Mouse (Mus musculus) natural killer cell, adult 2 months (primary cell): ENCODE measurements around the gene Tnni2.

ENCODE experiments used
- DNase-seq, 2 experiments: peaks; one replicate each; pipeline ENCODE4 v3.0.0; 2022; ENCODE audit warnings: low spot score in 2 of 2

Gene Tnni2

GRCm38 (mm10) chr7:142430160-142430678 lies 11.4 kb upstream of the Tnni2 start:
- no peak for DNase-seq

DNA sequence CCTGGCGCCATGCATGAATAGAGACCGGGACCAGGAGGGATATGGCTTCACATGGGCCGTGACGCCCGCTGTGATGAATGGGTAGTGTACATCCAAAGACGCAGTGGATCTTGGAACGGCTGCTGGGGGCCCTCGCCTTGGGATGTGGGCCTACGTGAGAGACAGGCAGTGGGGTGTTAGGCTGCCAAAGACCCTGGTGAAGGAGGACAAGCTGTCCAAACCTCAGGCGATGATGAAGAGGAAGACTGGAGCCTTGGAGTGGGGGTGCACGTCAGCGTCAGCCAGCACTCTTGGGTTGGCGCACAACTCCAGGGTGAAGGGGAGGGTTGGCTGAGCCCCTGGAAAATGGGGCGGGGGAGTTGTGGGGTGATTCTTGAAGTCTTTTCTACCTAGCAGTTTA lies 10.5 kb upstream of the Tnni2 start:
- no peak for DNase-seq

GRCm38 (mm10) chr7:142433623-142434022 lies 8.0 kb upstream of the Tnni2 start:
- DNase-seq: no peak

GRCm38 (mm10) chr7:142434137-142434865 lies 7.3 kb upstream of the Tnni2 start, which contains the start of gene Syt8:
TSS of gene Syt8 (plus strand) at chr7:142434850.
- DNase-seq: no peak

DNA sequence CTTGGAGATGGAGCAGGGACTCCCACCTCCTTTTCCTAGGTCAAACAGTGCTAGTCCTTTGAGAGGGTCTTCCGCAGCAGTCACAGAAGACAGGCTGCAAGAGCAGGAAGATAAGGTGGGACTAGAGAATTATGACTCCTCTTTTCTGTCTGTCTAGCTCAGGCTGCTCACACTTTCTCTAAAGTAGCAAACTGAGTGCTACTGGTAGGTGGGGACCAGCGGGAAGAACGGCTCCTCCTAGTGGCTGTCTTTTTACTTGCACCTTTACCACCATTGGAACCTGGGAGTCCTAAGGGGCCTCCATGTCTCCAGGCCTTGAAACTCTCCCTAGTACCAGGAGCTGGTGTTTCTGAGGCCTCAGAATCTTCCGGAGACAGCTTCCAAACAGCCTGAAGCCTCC lies 6.1 kb upstream of the Tnni2 start:
- peak; percentile 68 to 69 for DNase-seq

DNA sequence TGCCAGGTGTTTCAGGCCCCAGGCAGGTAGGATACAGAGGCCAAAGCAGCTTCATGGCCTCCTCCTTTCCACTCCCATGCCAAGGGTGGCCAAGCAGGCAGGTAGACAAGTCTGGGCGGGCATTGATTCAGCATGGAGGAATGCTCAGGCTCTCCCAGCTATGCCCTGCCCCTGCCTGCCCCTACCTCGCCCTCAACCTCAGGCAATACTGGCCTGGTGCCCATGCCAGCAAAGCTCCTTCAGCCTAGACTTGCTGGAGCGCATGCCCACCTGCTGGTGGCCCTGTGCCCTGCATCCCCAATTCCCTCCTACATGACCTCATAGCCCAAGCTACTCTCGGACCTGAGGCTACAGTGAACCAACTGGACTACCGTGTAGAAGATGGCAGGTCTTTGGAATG lies 4.3 kb upstream of the Tnni2 start:
- DNase-seq: no peak

DNA sequence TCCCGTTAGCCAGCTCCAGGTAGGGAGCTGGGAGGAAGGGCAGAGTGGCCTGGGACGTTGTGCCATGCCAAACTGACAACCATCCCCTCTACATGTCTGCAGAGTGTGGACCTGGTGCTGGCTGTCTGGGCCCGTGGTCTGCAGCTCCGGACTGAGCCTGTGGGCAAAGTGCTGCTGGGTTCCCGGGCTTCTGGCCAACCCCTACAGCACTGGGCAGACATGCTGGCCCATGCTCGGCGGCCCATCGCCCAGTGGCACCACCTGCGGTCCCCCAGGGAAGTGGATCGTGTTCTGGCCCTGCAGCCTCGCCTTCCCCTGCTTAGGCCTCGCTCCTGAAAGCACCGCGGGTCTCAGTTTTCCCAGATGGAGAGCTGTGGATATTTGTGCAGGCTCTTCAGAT lies 1.6 kb upstream of the Tnni2 start:
- no peak for DNase-seq

- DNase-seq: peak in 1 of 2 experiments; percentile 56
Measured at GRCm38 (mm10) chr7:142440657-142441114, 922 bp upstream of the Tnni2 start.

GRCm38 (mm10) chr7:142442081-142442907 lies 686 bp downstream of the Tnni2 start:
- DNase-seq: peak in 1 of 2 experiments; percentile 64

DNA sequence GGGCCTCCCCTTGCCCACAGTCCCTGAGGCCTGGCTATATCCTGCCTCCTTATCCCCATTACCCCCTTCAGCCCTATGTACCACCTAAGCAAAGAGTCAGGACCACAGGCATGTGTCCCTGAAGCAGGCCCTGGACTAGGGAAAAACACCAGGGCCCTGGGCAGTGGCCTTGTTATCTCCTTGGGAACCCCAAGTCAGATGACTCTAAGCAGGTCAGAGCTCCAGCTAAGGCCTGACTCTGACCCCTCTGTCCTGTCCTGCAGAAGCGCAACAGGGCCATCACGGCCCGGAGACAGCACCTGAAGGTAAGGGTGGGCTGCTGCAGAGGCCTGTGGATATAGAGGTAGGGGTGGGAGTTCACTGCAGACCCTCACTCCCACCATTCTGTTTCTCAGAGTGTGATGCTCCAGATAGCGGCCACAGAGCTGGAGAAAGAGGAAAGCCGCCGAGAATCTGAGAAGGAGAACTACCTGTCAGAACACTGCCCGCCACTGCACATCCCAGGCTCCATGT lies 1.4 kb downstream of the Tnni2 start:
- no peak for DNase-seq

DNA sequence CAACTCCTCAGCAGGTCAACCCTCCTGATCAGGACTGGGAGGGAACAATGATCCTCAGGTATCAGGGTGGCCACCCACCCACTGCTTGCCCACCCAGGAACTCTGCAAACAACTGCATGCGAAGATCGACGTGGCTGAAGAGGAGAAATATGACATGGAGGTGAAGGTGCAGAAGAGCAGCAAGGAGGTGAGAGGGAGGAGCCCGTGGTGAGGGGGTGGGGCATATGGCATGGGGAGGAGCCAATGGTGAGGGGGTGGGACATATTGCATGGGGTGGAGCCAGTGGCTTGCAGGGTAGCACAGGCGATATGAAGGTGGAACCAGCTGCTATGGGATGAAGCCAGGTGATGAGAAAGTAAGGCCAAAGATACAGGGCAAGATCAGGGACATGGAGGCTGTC lies 1.9 kb downstream of the Tnni2 start:
- no peak for DNase-seq

DNA sequence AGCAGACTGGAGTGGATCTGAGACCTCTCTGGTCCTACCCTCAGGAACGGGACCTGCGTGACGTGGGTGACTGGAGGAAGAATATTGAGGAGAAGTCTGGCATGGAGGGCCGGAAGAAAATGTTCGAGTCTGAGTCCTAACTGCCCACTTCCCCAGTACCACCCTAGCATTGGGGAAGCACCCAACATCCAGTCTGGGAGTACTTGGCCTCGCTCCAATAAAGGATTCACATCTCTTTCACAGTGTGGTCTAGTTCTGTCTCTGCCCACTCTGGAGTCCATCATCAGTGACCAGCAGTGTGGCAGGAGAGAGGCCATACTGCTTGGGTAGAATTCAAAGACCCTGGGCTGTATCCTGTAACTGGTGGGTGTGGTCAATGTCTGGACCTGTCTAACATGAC lies 2.6 kb downstream of the Tnni2 start:
- DNase-seq: no peak

GRCm38 (mm10) chr7:142445324-142445723 lies 3.7 kb downstream of the Tnni2 start:
- DNase-seq: no peak

DNA sequence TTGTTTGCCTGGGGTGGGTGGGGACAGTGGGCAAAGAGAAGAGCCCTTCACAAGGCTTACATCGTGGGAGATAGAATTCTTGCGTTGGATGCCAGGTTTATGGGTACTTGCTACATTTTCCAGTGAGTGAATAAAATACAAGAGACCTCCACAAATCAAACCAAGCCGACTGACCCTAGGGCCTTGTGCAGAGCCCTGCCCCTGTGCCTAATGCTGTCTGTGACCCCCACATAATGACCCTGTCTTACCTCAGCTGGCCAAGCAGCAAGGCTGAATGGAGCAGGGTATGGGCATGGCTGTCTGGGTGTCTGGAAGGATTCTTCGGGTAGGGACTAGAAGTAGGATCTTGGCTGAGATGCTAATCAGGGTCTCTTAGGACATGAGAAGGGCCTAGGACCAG lies 4.7 kb downstream of the Tnni2 start:
- no peak for DNase-seq

- DNase-seq: no peak
Measured at GRCm38 (mm10) chr7:142449038-142449617, 7.5 kb downstream of the Tnni2 start.

- DNase-seq: no peak
Measured at GRCm38 (mm10) chr7:142454706-142455105, 13.1 kb downstream of the Tnni2 start.

DNA sequence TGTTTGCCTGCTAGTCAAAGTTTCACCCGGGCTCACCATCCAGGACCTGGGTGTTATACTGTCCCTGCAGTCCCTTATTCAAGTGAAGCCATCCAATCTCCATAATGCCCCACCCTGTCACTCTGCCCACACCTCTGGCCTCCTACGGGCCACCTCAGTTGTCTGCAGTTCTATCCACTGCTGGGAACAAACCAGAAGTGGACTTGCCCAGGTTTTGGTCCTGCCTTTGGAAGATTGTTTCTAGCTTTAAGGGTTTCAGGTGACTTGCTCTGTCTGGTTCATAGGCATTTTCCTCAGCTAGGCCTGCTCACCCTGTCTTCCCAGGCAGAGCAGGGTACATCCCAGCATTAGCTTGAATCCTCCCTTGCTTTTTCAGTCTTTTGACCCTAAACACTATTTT lies 13.6 kb downstream of the Tnni2 start:
- no peak for DNase-seq

DNA sequence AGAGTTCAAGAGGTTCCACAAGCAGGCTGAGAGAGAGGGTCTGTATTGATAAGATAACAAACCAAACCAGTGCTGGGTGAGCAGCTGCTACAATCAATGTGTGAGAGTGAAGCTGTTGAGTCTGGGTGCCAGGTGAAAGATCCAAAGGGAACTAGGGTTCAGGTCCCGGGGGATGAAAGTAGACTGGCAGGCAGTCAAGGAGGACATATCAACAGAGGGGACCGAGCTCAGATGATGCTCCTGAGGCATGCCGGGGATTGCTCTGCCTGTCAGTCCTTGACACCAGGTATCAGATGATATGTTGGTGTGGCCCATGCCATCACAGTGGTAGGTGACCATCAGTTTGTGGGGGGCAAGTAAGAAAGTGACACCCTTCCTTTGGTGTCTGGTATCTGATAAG lies 15.2 kb downstream of the Tnni2 start:
- DNase-seq: no peak

DNA sequence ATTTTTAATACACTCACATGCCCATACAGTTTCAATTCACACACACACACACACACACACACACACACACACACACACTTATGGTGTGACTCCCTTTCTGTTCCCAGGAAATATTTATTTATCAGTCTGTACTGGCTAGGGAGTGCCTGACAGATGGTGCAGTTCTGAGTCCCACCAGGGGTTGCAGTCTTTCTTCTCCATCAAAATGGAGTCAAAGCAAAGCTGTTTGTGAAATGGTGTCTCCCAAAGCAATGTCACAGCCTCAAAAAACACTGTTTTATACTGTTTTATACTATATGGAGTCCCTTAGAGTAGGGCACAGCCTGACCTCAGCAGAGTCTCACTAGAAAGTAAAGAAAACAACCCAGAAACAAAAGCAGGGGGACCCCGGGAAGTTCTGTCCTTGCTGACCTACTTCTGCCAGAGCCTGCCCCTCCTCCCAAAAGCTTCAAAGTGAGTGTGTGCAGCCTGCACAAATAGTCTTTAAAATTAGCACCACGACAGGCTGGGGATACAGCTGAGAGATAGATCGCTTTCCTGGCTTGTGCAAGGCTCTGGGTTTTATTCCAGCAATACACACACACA lies 15.7 kb downstream of the Tnni2 start:
- DNase-seq: no peak

GRCm38 (mm10) chr7:142458026-142458425 lies 16.4 kb downstream of the Tnni2 start:
- DNase-seq: no peak

DNA sequence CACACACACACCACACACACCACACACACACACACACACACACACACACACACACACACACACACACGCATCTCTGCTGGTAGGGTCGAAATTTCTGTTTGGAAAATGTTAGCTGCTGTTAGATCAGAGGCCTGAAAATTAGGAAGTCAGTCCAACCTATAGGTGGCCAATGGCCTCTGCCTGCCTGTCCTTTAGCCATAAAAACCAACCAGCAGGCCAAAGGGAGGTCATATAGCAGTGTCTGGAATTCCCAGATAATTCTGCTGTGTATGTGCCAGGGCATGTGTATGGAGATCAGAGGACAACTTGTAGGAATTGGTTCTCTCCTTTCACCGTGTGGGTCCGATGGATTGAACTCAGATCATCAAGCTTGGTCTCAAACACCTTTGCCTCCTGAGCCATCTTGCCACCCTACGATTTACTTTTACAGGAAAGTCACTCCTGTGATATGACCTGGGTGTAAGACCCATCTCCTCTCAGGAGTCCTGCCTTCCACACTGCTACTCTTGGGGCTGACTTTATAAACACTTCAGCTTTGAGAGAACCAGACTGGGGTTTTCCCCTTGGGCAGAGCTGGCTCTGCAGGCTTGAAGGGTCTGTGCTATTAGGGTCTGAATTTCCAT lies 17.2 kb downstream of the Tnni2 start:
- no peak for DNase-seq
